Comparison of ENCODE assay signal across 8 mouse cellular contexts in the genomic region with DNA sequence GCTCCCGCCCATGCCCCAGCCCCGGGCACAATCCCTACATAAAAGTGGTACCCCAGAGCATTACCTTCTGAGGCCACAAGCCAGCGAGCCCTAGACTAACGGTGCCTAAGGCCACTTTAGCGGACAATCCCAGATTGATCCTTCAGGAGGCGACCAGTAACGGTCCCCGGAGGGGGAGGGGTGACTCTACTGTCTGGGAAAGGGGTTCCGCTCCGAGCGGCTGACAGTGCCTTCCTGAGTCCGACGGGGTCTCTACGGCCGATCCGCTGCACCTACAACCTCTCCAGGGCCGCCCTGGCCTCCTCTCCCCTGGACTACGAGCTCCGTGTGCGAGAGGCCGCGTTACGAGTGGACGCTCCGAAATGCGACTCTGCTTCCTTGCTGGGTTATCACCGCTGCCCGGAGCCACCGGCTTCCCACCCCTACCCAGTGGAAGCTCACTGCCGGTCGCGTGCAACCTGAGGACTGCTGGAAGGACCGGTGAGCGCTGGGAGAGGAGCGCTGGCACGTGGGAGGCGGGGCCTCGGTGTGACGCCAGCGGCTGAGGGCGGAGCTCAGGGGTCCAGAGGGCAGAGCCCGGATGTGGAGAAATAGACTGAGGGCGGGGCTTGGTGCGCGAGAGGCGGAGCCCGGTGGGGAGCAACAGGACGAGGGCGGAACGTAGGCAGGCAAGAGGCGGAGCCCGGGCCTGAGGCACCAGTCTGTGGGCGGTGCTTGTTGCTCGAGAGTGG. TPM values are rescaled to one million over a fixed set of nuclear protein-coding genes. Genes with fewer than 3 reads are reported as not detected.
DNase-seq lines count a peak whose midpoint lies in the region; ATAC-seq lines count a peak whose summit lies in the region.

No protein-coding gene starts in this region.

- peak overlapping the region; percentile 87 for H3K4me2 ChIP-seq in hindbrain, embryonic 14.5 days (replicated peaks)

- H3K4me3 ChIP-seq in hindbrain, embryonic 14.5 days (replicated peaks; ENCODE audit: low read length): peak overlapping the region; percentile 58

- WGBS in hindbrain, embryonic 14.5 days: under 1% methylated on average over 54 of the region's 54 CpGs

- H3K27me3 ChIP-seq in hindbrain, embryonic 14.5 days (ENCODE audit: control insufficient read depth, insufficient read depth, low read length): no peaks in the 10 kb centered on the region

- H3K9me3 ChIP-seq in hindbrain, embryonic 14.5 days (ENCODE audit: control insufficient read depth, low read length): no peaks in the 10 kb centered on the region

- ATAC-seq in hindbrain, embryonic 14.5 days (ENCODE audit: low FRiP score): peak; percentile 99

- H3K36me3 ChIP-seq in hindbrain, embryonic 14.5 days (replicated peaks; ENCODE audit: control insufficient read depth, insufficient read depth): no peaks in the 10 kb centered on the region

- H3K9ac ChIP-seq in hindbrain, embryonic 14.5 days: peak overlapping the region; percentile 64

- H3K4me1 ChIP-seq in hindbrain, embryonic 14.5 days (replicated peaks; ENCODE audit: control insufficient read depth, insufficient read depth, low read length): 0 out of 2 replicates have a peak, but pooled peaks cover 4% of the 10 kb centered on the region

- DNase-seq in R1 (ENCODE audit: low read depth, low spot score): peak; percentile 97
- DNase-seq in cerebellum, postnatal 25 days: peak; percentile 99 to 100
- DNase-seq in frontal cortex, postnatal 25 days (ENCODE audit: low spot score in 2 of 2): peak; percentile 92 to 96
- DNase-seq in hindbrain, embryonic 14.5 days (ENCODE audit: low spot score): peak; percentile 96
- peak; percentile 99 for DNase-seq in layer of hippocampus, postnatal 36 days
- DNase-seq in lung, postnatal 36 days: peak; percentile 100
- DNase-seq in retina, postnatal 1 day: peak; percentile 98
- DNase-seq in urinary bladder, adult 18-20 months (ENCODE audit: low spot score in 2 of 2): peak; percentile 99 to 100

- no peak overlapping the region for H3K27ac ChIP-seq in hindbrain, embryonic 14.5 days

RNA-seq across cellular contexts. Expression of a gene that starts 56.9 kb away (rescaled TPM):
- 41.3 and 43.4 TPM in 2 replicates for polyA plus RNA-seq in hindbrain, embryonic 14.5 days (2014; fragmentation: Nextera tagmentation; extraction: Ambion mirVana)
- total RNA-seq in layer of hippocampus, postnatal 36 days (2021): 10 to 100 TPM; 52.5 to 52.8 TPM
